Mouse (Mus musculus) kidney, embryonic 16.5 days (tissue): ENCODE data around the gene Ces2g. TPM values are rescaled to one million over a fixed set of nuclear protein-coding genes. Genes with fewer than 3 reads are reported as not detected.
A peak's percentile ranks its signal among the peaks of the same experiment; 100 is the strongest.

Experiments used
- ATAC-seq: fragments of 200-750 bp; cut with Nextera tagmentation; 2 replicates; pipeline ENCODE4 v1.8.0; 2017; ENCODE audit warnings: moderate TSS enrichment; ENCODE audit not compliant: low FRiP score, low TSS enrichment
- H3K27ac ChIP-seq: fragments of 300-500 bp; sonication (generic); 2 replicates; pipeline ENCODE4 v1.5.1; 2014; ENCODE audit warnings: low read length
- H3K27me3 ChIP-seq: fragments of 300-500 bp; sonication (generic); 2 replicates; pipeline ENCODE4 v1.6.1; 2014; ENCODE audit warnings: low read length, control low read depth, mixed read lengths; ENCODE audit not compliant: insufficient read depth
- H3K36me3 ChIP-seq: fragments of 300-500 bp; sonication (generic); 2 replicates; pipeline ENCODE4 v1.6.1; 2014; ENCODE audit warnings: low read length, control low read depth, mixed read lengths; ENCODE audit not compliant: insufficient read depth
- H3K4me1 ChIP-seq: fragments of 300-500 bp; sonication (generic); 2 replicates; pipeline ENCODE4 v1.6.1; 2014; ENCODE audit warnings: low read length, control low read depth, mixed read lengths; ENCODE audit not compliant: insufficient read depth
- H3K4me2 ChIP-seq: fragments of 300-500 bp; sonication (generic); replicated peaks from 2 replicates; pipeline ENCODE4 v1.6.1; 2014; ENCODE audit warnings: low read depth, low read length
- H3K4me3 ChIP-seq: fragments of 300-500 bp; sonication (generic); 2 replicates; pipeline ENCODE4 v1.5.1; 2014; ENCODE audit warnings: mild to moderate bottlenecking, low read length
- H3K9ac ChIP-seq: fragments of 300-500 bp; sonication (generic); replicated peaks from 2 replicates; pipeline ENCODE4 v1.6.1; 2014; ENCODE audit warnings: low read length
- H3K9me3 ChIP-seq: fragments of 300-500 bp; sonication (generic); 2 replicates; pipeline ENCODE4 v1.6.1; 2016; ENCODE audit warnings: low read length, control low read depth
- WGBS: fragments of 180-500 bp; shearing (Covaris S2); extraction: QIAGEN DNeasy Blood & Tissue Kit; methylation state at CpG from one replicate; pipeline ENCODE4 v1.1.7; 2014; 5-methylcytosine and 5-hydroxymethylcytosine counted together
- polyA plus RNA-seq: library from polyadenylated mRNA; unstranded; fragments of >200 nt; fragmentation: Nextera tagmentation; extraction: Ambion mirVana; gene quantifications from 2 replicates; pipeline ENCODE4 v1.2.1, GENCODE M21; 2015

Ces2g gene
- 0.42 and 0.61 TPM in 2 replicates for polyA plus RNA-seq

DNA sequence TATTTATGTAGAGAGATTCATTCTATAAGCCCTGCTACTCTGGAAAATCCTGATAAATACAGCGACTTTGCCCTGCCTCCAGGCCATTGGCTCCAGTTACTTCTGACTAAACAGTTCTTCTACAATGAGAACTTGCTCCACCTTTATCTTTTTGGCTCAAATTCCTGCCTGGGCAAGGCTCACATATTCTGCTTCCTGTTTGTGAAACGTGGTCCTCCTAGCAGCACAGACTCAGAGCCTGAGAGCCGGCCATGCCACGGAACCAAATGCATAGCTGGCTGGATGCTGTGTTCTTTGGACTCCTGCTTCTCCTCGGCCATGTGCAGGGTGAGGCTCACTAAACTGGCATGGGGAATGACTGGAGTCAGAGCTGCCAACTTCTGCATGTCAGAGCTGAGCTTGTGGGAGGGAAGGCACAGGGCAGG is at the start of gene Ces2g:
Ces2g (plus strand) TSS at position 182 of the 425 bp plus-strand sequence.
- Histone ChIP-seq H3K9ac (no peak within 1 kb of the TSS), H3K4me1 (no peaks in the 10 kb centered on the region), H3K4me3 (no peak within 1 kb of the TSS), H3K4me2 (no peak within 1 kb of the TSS), H3K27ac (no peak within 1 kb of the TSS), H3K9me3 (no peaks in the 10 kb centered on the region), H3K36me3 (no peaks in the 10 kb centered on the region), H3K27me3 (no peaks in the 10 kb centered on the region)
- no peak for ATAC-seq
- 47% methylated on average over 5 of the region's 5 CpGs for WGBS

DNA sequence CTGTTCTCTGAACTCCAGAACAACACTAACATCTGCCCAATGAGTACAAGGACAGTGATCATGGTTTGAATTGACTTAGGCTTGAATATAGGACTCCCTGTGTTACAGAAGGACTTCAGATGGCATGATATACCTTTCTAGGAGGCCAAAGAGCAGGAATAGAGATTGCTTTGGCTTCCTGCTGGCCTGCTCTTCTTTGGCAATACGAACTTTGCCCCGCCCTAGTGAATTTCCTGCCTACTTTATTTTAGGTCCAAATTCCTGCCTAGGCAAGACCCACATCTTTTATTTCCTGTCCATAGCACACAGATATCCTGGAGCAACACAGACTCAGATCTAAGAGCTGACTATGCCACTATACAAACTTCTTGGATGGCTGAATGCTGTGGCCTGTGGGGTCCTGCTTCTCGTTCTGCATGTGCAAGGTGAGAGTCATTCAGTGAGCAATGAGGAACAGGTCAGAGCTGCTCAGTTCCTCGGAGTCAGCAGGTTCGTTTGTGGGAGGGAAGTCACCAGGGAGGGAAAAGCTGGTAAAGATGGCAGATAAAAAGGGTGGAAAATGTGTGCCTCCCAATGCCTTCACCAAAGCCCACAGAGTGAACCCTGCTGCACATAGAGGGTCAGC is 35.4 kb upstream of the Ces2g start, which contains the start of gene Ces2e:
Ces2e (plus strand) TSS at position 289 of the 625 bp plus-strand sequence.
- no peak within 1 kb of the TSS for H3K4me3 ChIP-seq
- no peak within 1 kb of the TSS for H3K27ac ChIP-seq
- no peaks in the 10 kb centered on the region for H3K27me3 ChIP-seq
- H3K36me3 ChIP-seq: no peaks in the 10 kb centered on the region
- 0 out of 2 replicates have a peak, but pooled peaks have one; percentile 35 for ATAC-seq
- no peak within 1 kb of the TSS for H3K9ac ChIP-seq
- WGBS: 58% methylated on average over 5 of the region's 5 CpGs
- H3K4me2 ChIP-seq: no peak within 1 kb of the TSS
- no peaks in the 10 kb centered on the region for H3K4me1 ChIP-seq
- no peaks in the 10 kb centered on the region for H3K9me3 ChIP-seq

DNA sequence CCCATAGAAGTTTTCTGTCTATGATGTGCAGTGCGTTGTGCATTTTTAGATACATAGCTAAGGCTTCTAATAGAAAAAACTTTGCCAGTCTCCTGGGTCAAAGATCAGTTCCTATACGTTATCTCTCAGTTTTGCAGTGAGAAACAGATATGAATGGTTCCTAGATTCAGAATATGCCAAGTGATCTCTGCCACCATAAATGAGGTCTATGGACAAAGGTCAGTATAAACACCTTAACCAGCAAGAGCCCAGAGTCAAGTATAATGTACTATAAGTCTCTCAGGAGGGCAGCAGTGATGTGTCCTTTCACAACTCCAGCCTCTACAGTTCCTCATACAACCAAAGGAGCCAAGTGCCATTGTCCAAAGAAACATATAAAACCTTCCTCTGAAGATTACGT is 34.2 kb upstream of the Ces2g start:
- Histone ChIP-seq H3K27me3 (no peaks in the 10 kb centered on the region), H3K9me3 (no peaks in the 10 kb centered on the region), H3K4me3 (no peak overlapping the region), H3K27ac (no peak overlapping the region), H3K4me2 (no peak overlapping the region), H3K4me1 (no peaks in the 10 kb centered on the region), H3K9ac (no peak overlapping the region), H3K36me3 (no peaks in the 10 kb centered on the region)
- no peak for ATAC-seq
- 88% methylated on average over 3 of the region's 3 CpGs for WGBS

DNA sequence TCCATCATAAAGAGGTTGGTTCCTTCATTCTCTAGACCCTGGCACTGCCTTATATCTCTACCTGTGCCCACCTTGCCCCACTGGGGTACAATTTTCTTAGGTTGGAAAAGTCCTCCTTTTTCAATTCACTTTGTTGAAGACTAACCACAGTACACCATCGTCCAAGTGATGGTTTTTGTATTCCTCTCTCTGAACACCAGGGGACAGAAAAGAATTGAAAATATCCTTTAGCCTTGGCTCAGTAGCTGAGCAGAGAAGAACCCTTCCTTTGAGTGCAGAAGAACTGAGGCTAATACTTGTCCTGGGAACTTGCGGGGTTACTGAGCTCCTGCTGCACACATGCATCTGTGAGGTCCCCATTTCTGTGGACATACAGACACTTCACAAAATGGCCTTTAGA is 16.9 kb upstream of the Ces2g start:
- H3K4me1 ChIP-seq: no peaks in the 10 kb centered on the region
- no peak overlapping the region for H3K4me2 ChIP-seq
- H3K4me3 ChIP-seq: no peak overlapping the region
- ATAC-seq: no peak
- no peaks in the 10 kb centered on the region for H3K27me3 ChIP-seq
- WGBS: 81% methylated on average over 2 of the region's 2 CpGs
- no peaks in the 10 kb centered on the region for H3K9me3 ChIP-seq
- H3K27ac ChIP-seq: no peak overlapping the region
- no peaks in the 10 kb centered on the region for H3K36me3 ChIP-seq
- H3K9ac ChIP-seq: no peak overlapping the region

DNA sequence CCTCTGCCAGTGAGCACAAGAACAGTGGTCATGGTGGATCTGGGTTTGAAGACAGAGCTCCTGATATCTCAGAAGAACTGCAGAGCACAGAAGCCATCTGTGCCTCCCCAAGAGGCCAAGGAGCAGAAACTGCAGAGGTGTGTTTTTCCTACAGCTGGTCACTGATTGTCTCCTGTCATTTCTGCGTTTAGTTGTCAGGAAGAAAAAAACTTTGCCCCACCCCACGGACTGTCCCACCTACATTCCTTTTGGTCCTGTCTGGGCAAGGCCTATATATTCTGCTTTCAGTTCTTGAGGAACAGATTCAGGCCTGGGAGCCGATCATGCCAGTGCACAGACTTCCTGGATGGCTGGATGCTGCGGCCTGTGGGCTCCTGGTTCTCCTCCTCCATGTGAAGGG is 14.5 kb upstream of the Ces2g start, which contains the start of gene Ces2f:
Ces2f (plus strand) TSS at position 301 of the 400 bp plus-strand sequence.
- no peak within 1 kb of the TSS for H3K4me2 ChIP-seq
- no peaks in the 10 kb centered on the region for H3K4me1 ChIP-seq
- H3K9ac ChIP-seq: no peak within 1 kb of the TSS
- no peak for ATAC-seq
- no peaks in the 10 kb centered on the region for H3K36me3 ChIP-seq
- no peaks in the 10 kb centered on the region for H3K27me3 ChIP-seq
- WGBS: 66% methylated on average over 4 of the region's 4 CpGs
- H3K9me3 ChIP-seq: no peaks in the 10 kb centered on the region
- no peak within 1 kb of the TSS for H3K4me3 ChIP-seq
- H3K27ac ChIP-seq: no peak within 1 kb of the TSS

DNA sequence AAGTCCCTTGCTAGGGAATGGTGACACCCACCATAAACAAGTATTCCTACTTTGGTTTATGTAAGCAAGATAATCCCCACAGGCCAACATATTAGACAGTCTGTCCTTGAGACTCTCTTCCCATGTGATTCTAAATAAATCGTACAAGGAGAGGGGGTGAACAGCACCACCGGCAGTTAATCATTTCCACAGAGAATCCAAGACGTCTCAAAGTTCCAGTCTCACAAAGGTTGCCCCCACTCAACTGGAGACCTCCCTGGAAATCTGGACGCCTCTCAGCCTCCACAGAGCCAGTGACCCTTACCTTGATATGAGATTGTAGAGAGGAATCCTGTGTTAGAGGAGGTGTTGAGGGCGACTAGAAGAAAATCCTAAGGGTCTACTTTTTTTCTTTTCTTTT is 12.5 kb upstream of the Ces2g start:
- Histone ChIP-seq H3K27me3 (no peaks in the 10 kb centered on the region), H3K27ac (no peak overlapping the region), H3K4me1 (no peaks in the 10 kb centered on the region), H3K4me3 (no peak overlapping the region), H3K9me3 (no peaks in the 10 kb centered on the region), H3K9ac (no peak overlapping the region), H3K36me3 (no peaks in the 10 kb centered on the region), H3K4me2 (no peak overlapping the region)
- 62% methylated on average over 5 of the region's 5 CpGs for WGBS
- no peak for ATAC-seq

DNA sequence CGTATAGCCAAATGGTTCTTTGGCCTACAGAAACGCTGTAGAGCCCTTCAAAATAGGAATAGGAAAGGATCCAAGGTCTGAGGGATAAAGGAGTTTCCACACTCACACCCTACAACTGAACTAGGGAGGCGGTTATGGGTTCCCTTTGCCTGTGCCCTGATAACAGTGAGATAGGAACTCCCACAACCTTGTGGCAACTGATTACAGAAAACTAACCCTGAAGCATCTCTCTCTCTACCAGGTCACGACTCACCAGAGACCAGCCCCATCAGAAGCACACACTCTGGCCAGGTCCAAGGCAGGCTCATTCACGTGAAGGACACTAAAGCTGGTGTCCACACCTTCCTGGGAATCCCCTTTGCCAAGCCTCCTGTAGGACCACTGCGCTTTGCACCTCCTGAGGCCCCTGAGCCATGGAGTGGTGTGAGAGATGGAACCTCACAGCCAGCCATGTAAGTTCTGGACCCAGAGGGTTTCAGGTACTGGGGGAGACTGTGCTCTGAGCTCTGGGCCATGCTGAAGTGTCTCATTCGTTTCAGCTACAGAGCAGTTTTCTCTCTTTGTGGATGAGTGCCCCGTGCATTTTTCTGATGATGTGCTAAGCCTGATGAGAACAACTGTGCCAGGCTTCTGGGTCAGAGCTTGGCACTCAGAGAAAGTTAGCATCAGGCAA is 847 bp downstream of the Ces2g start:
- no peak overlapping the region for H3K4me2 ChIP-seq
- H3K9ac ChIP-seq: no peak overlapping the region
- no peaks in the 10 kb centered on the region for H3K4me1 ChIP-seq
- no peaks in the 10 kb centered on the region for H3K9me3 ChIP-seq
- no peak overlapping the region for H3K27ac ChIP-seq
- no peaks in the 10 kb centered on the region for H3K27me3 ChIP-seq
- ATAC-seq: no peak
- no peak overlapping the region for H3K4me3 ChIP-seq
- no peaks in the 10 kb centered on the region for H3K36me3 ChIP-seq
- 65% methylated on average over 8 of the region's 8 CpGs for WGBS

DNA sequence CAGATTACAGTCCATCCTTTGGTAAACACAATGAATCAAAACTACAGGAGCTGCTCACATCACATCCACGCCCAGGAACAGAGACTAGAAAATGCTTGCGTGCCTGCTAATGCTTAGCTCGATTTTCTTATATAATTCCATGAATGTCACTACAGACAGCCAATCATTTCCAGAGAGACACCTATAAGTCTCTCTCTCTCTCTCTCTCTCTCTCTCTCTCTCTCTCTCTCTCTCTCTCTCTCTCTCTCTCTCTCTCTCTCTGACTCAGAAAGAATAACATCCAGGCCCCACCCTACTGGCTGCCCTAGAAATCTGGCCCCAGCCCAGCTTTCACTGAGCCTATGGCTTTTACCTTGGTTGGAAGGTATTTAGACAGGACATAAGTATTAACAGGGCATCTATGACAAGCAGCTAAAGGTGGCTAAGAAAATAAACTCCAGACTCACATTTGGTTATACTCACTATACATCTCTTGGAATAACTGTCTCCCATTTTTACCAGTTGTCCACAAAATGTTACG is 1.9 kb downstream of the Ces2g start:
- Histone ChIP-seq H3K9ac (no peak overlapping the region), H3K4me3 (no peak overlapping the region), H3K27ac (no peak overlapping the region), H3K4me2 (no peak overlapping the region), H3K36me3 (no peaks in the 10 kb centered on the region), H3K27me3 (no peaks in the 10 kb centered on the region), H3K4me1 (no peaks in the 10 kb centered on the region), H3K9me3 (no peaks in the 10 kb centered on the region)
- 85% methylated on average over 4 of the region's 4 CpGs for WGBS
- no peak for ATAC-seq

DNA sequence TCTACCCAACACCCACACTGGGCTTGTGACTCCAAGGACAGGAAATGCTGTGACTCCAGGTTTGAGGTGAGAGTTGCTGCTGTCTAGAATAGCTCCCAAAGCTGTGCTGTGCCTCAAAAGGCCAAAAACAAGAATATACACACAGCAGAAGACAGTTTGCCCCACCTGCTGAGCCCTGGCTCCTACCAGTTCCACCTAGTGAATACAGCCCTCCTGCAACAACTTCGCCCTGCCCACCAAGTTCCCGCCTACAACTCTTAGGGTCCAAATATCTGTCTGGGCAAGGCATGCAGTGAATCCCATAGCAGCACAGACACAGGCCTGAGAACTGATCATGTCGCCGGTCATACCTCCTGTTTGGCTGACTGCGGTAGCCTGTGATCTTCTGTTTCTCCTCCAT is 22.6 kb downstream of the Ces2g start:
- WGBS: 95% methylated on average over 5 of the region's 5 CpGs

DNA sequence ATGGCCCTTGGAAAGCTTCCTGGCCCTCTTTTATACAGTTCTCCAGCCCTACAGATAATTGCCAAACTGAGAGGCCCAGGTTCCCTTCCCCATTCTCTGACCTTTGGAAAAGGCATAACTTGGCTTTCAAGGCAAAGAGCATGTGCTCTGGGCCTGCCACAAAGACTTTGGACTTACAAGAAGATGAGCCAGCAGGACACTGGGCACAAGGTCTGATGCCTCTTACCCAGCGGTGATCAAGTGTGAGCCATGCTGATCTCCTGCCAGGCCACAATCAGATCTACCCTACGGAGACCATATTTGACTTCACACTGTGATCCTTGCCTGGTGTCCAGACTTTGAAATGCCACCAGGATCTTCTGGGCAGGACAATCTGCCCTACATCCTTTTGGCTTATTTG is 23.4 kb downstream of the Ces2g start:
- no peaks in the 10 kb centered on the region for H3K27me3 ChIP-seq
- H3K4me3 ChIP-seq: no peak overlapping the region
- no peak for ATAC-seq
- no peaks in the 10 kb centered on the region for H3K4me1 ChIP-seq
- WGBS: 96% methylated on average over 2 of the region's 2 CpGs
- no peak overlapping the region for H3K27ac ChIP-seq
- no peaks in the 10 kb centered on the region for H3K36me3 ChIP-seq
- no peak overlapping the region for H3K9ac ChIP-seq
- H3K4me2 ChIP-seq: no peak overlapping the region
- peaks cover 8% of the 10 kb centered on the region; the same call in 1 of the 2 replicates for H3K9me3 ChIP-seq

More for the DNA sequence above, 22.6 kb downstream of the Ces2g start:
- Histone ChIP-seq H3K9me3 (peaks cover 12% of the 10 kb centered on the region), H3K4me3 (no peak overlapping the region), H3K4me1 (no peaks in the 10 kb centered on the region), H3K36me3 (no peaks in the 10 kb centered on the region), H3K4me2 (no peak overlapping the region), H3K27me3 (no peaks in the 10 kb centered on the region), H3K9ac (no peak overlapping the region), H3K27ac (no peak overlapping the region)
- ATAC-seq: no peak
